21 mouse cellular contexts compared by ENCODE assay signal in genomic region chr4:139267335-139267734, GRCm38 (mm10). TPM values are rescaled to one million over a fixed set of nuclear protein-coding genes. Genes with fewer than 3 reads are reported as not detected.
DNase-seq lines count a peak whose midpoint lies in the region; ATAC-seq and TF ChIP-seq lines count a peak whose summit lies in the region.
"Had no signal": no experiment of that assay in that cellular context is flagged by ENCODE, and none has a peak within 500 bp of the region (broad histone marks: within the 10 kb centered on the region; RNA-seq: fewer than 3 reads in every experiment).

No protein-coding gene starts in this region.

- H3K4me1 ChIP-seq in heart, embryonic 10.5 days: peaks cover 31% of the 10 kb centered on the region
- peaks cover 54% of the 10 kb centered on the region for H3K4me1 ChIP-seq in embryonic facial prominence, embryonic 10.5 days
- peaks cover 95% of the 10 kb centered on the region for H3K4me1 ChIP-seq in embryonic facial prominence, embryonic 13.5 days
- peaks cover 73% of the 10 kb centered on the region for H3K4me1 ChIP-seq in limb, embryonic 12.5 days (replicated peaks)
- no peaks in the 10 kb centered on the region for H3K4me1 ChIP-seq in intestine, postnatal 0 days (replicated peaks; ENCODE audit: control insufficient read depth, insufficient read depth, low read length)
- H3K4me1 ChIP-seq: midbrain, embryonic 12.5 days had no signal

- 0 out of 2 replicates have a peak overlapping the region, but pooled peaks have one; percentile 19 for H3K27ac ChIP-seq in heart, embryonic 10.5 days
- peak overlapping the region; percentile 73 for H3K27ac ChIP-seq in embryonic facial prominence, embryonic 10.5 days (replicated peaks)
- peak overlapping the region; percentile 90 for H3K27ac ChIP-seq in embryonic facial prominence, embryonic 13.5 days
- H3K27ac ChIP-seq in limb, embryonic 12.5 days: peak overlapping the region; percentile 89
- H3K27ac ChIP-seq in intestine, postnatal 0 days (ENCODE audit: low read depth, low read length): no peak overlapping the region
- H3K27ac ChIP-seq: midbrain, embryonic 12.5 days; stomach, postnatal 0 days had no signal

- no peak for ATAC-seq in embryonic facial prominence, embryonic 13.5 days (ENCODE audit: insufficient number of reproducible peaks, insufficient read depth, low FRiP score, low TSS enrichment, low read depth)
- ATAC-seq in limb, embryonic 12.5 days (ENCODE audit: insufficient number of reproducible peaks, insufficient read depth, low FRiP score, low TSS enrichment, low read depth): peak; percentile 54; the same call in 1 of the 2 replicates
- no peak for ATAC-seq in intestine, postnatal 0 days
- ATAC-seq: activated CD4-positive, CD25-positive, alpha-beta regulatory T cell, adult 4 months; forebrain, embryonic 16.5 days; liver, postnatal 0 days; lung, postnatal 0 days had no signal

- TF ChIP-seq CTCF in intestine, postnatal 0 days (IDR thresholded peaks at IDR 0.05; ENCODE audit: low read depth): no peak

- no peak overlapping the region for H3K4me2 ChIP-seq in embryonic facial prominence, embryonic 13.5 days
- H3K4me2 ChIP-seq in limb, embryonic 12.5 days: peak overlapping the region; percentile 6; the same call in 1 of the 2 replicates
- H3K4me2 ChIP-seq in intestine, postnatal 0 days (replicated peaks; ENCODE audit: low read depth): no peak overlapping the region
- H3K4me2 ChIP-seq: heart, embryonic 11.5 days; hindbrain, embryonic 12.5 days; midbrain, embryonic 12.5 days had no signal

- H3K4me3 ChIP-seq in heart, embryonic 10.5 days: no peak overlapping the region
- H3K4me3 ChIP-seq in embryonic facial prominence, embryonic 10.5 days: no peak overlapping the region
- H3K4me3 ChIP-seq in embryonic facial prominence, embryonic 13.5 days: no peak overlapping the region
- H3K4me3 ChIP-seq in limb, embryonic 12.5 days (replicated peaks): no peak overlapping the region
- no peak overlapping the region for H3K4me3 ChIP-seq in intestine, postnatal 0 days (ENCODE audit: low read depth, low read length)
- H3K4me3 ChIP-seq: hindbrain, embryonic 12.5 days; midbrain, embryonic 12.5 days had no signal

- H3K9me3 ChIP-seq in heart, embryonic 10.5 days: no peaks in the 10 kb centered on the region
- H3K9me3 ChIP-seq in embryonic facial prominence, embryonic 10.5 days: no peaks in the 10 kb centered on the region
- no peaks in the 10 kb centered on the region for H3K9me3 ChIP-seq in embryonic facial prominence, embryonic 13.5 days
- H3K9me3 ChIP-seq in limb, embryonic 12.5 days: no peaks in the 10 kb centered on the region
- H3K9me3 ChIP-seq in intestine, postnatal 0 days (ENCODE audit: control insufficient read depth): no peaks in the 10 kb centered on the region
- H3K9me3 ChIP-seq: hindbrain, embryonic 12.5 days; midbrain, embryonic 12.5 days had no signal

- DNase-seq in heart, embryonic 10.5 days (ENCODE audit: low spot score): no peak
- no peak for DNase-seq in heart, postnatal 25 days (ENCODE audit: low spot score)
- DNase-seq in embryonic facial prominence, embryonic 10.5 days (ENCODE audit: low spot score): peak; percentile 71
- DNase-seq in kidney, postnatal 4 days: no peak
- DNase-seq: adrenal gland, postnatal 10 days; cerebellum, adult 18-20 months; cerebellum, postnatal 14 days; heart, postnatal 14 days; kidney, adult 18-20 months; liver, postnatal 0 days; thymus, adult 2 months had no signal

- 0 out of 2 replicates have a peak overlapping the region, but pooled peaks have one; percentile 32 for H3K9ac ChIP-seq in embryonic facial prominence, embryonic 13.5 days
- no peak overlapping the region; the same call in 1 of the 2 replicates for H3K9ac ChIP-seq in limb, embryonic 12.5 days (replicated peaks)
- no peak overlapping the region for H3K9ac ChIP-seq in intestine, postnatal 0 days (ENCODE audit: low read depth, low read length)
- H3K9ac ChIP-seq: hindbrain, embryonic 12.5 days; liver, postnatal 0 days; midbrain, embryonic 12.5 days had no signal

- WGBS in heart, embryonic 10.5 days: 75% methylated on average over 3 of the region's 3 CpGs
- WGBS in embryonic facial prominence, embryonic 10.5 days: 55% methylated on average over 3 of the region's 3 CpGs
- 33% methylated on average over 3 of the region's 3 CpGs for WGBS in embryonic facial prominence, embryonic 13.5 days
- WGBS in limb, embryonic 12.5 days: 38% methylated on average over 3 of the region's 3 CpGs
- WGBS in intestine, postnatal 0 days: 89% methylated on average over 3 of the region's 3 CpGs

- peaks cover 72% of the 10 kb centered on the region for H3K36me3 ChIP-seq in heart, embryonic 10.5 days
- H3K36me3 ChIP-seq in embryonic facial prominence, embryonic 10.5 days (replicated peaks): peaks cover 84% of the 10 kb centered on the region
- peaks cover 59% of the 10 kb centered on the region for H3K36me3 ChIP-seq in embryonic facial prominence, embryonic 13.5 days
- H3K36me3 ChIP-seq in limb, embryonic 12.5 days: peaks cover 52% of the 10 kb centered on the region
- peaks cover 61% of the 10 kb centered on the region for H3K36me3 ChIP-seq in intestine, postnatal 0 days (ENCODE audit: control insufficient read depth, insufficient read depth)

- H3K27me3 ChIP-seq in heart, embryonic 10.5 days (ENCODE audit: insufficient read depth, poor library complexity, severe bottlenecking): no peaks in the 10 kb centered on the region
- H3K27me3 ChIP-seq in embryonic facial prominence, embryonic 10.5 days (replicated peaks; ENCODE audit: low read depth, poor library complexity, severe bottlenecking): no peaks in the 10 kb centered on the region
- no peaks in the 10 kb centered on the region for H3K27me3 ChIP-seq in embryonic facial prominence, embryonic 13.5 days
- H3K27me3 ChIP-seq in limb, embryonic 12.5 days: no peaks in the 10 kb centered on the region
- H3K27me3 ChIP-seq in intestine, postnatal 0 days (replicated peaks; ENCODE audit: control insufficient read depth, insufficient read depth, low read length): no peaks in the 10 kb centered on the region
- H3K27me3 ChIP-seq: hindbrain, embryonic 12.5 days; midbrain, embryonic 12.5 days had no signal

- intact Hi-C loops in heart, postnatal 25 days (cut with DNase I): no loop called here

RNA-seq across cellular contexts. Expression of gene Pqlc2, which starts 43.2 kb away (rescaled TPM):
- polyA plus RNA-seq in heart, embryonic 10.5 days (2016; fragmentation: Nextera tagmentation; extraction: Ambion mirVana): 12.7 and 13.9 TPM in 2 replicates
- total RNA-seq in heart, postnatal 25 days (2021): 1 to 10 TPM; 6.4 to 6.6 TPM
- polyA plus RNA-seq in embryonic facial prominence, embryonic 10.5 days (2016; fragmentation: Nextera tagmentation; extraction: Ambion mirVana): 17.5 and 17.7 TPM in 2 replicates
- 14.9 and 16.7 TPM in 2 replicates for polyA plus RNA-seq in embryonic facial prominence, embryonic 13.5 days (2015; fragmentation: Nextera tagmentation; extraction: Ambion mirVana)
- 15.3 and 16.1 TPM in 2 replicates for polyA plus RNA-seq in limb, embryonic 12.5 days (2016; fragmentation: Nextera tagmentation; extraction: Ambion mirVana)
- 92.6 and 95.9 TPM in 2 replicates for polyA plus RNA-seq in intestine, postnatal 0 days (2015; fragmentation: Nextera tagmentation; extraction: Ambion mirVana)

RNA-seq across cellular contexts. Expression of gene Akr7a5, which starts 43.2 kb away (rescaled TPM):
- polyA plus RNA-seq in heart, embryonic 10.5 days (2016; fragmentation: Nextera tagmentation; extraction: Ambion mirVana): 60.1 and 72.5 TPM in 2 replicates
- total RNA-seq in heart, postnatal 25 days (2021): 10 to 100 TPM; 42.6 to 46.8 TPM
- polyA plus RNA-seq in embryonic facial prominence, embryonic 10.5 days (2016; fragmentation: Nextera tagmentation; extraction: Ambion mirVana): 141 and 158 TPM in 2 replicates
- polyA plus RNA-seq in embryonic facial prominence, embryonic 13.5 days (2015; fragmentation: Nextera tagmentation; extraction: Ambion mirVana): 91.9 and 121 TPM in 2 replicates
- 146 and 150 TPM in 2 replicates for polyA plus RNA-seq in limb, embryonic 12.5 days (2016; fragmentation: Nextera tagmentation; extraction: Ambion mirVana)
- 226 and 259 TPM in 2 replicates for polyA plus RNA-seq in intestine, postnatal 0 days (2015; fragmentation: Nextera tagmentation; extraction: Ambion mirVana)
